Mouse (Mus musculus): ENCODE results near the gene Ltf. TPM values are rescaled to one million over a fixed set of nuclear protein-coding genes. Genes with fewer than 3 reads are reported as not detected.

Ltf gene
- polyA plus RNA-seq, 1 experiment from 2014 or later = 7.2 TPM

DNA sequence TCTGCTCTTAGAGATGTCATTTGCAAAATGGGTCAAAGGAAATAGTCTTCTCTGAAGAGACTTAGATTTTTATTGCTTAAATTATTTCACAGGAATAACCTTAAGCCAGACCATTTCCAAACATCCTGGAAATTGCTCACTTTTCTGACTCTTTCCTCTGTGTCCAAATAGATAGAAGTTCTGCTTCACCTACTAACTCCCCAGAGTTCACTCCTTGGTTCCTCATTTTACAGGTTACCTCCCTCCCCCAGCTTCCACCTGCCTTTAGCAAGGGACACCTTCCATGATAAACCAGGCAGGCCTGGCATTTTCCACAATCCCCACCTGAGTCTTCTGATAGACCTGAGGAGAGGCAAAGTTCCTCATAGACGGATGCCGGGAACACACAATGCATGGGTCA, 12.5 kb upstream of the Ltf start:
- Histone ChIP-seq H3K9ac (ENCODE audit: low read depth, low read length) (no peak overlapping the region), H3K4me1 (replicated peaks; ENCODE audit: control insufficient read depth, insufficient read depth, low read length) (no peaks in the 10 kb centered on the region), H3K4me2 (no peak overlapping the region), H3K9me3 (ENCODE audit: control insufficient read depth, low read length) (no peaks in the 10 kb centered on the region), H3K36me3 (ENCODE audit: control insufficient read depth, insufficient read depth, low read length) (no peaks in the 10 kb centered on the region), H3K27ac (ENCODE audit: low read depth, low read length) (no peak overlapping the region), H3K27me3 (replicated peaks; ENCODE audit: control insufficient read depth, insufficient read depth, low read length) (no peaks in the 10 kb centered on the region), H3K4me3 (ENCODE audit: low read depth, low read length) (no peak overlapping the region)
- ATAC-seq (replicated peaks; ENCODE audit: low FRiP score) (no peak), DNase-seq (ENCODE audit: low spot score) (no peak)
- 90% methylated on average over 2 of the region's 2 CpGs for WGBS

DNA sequence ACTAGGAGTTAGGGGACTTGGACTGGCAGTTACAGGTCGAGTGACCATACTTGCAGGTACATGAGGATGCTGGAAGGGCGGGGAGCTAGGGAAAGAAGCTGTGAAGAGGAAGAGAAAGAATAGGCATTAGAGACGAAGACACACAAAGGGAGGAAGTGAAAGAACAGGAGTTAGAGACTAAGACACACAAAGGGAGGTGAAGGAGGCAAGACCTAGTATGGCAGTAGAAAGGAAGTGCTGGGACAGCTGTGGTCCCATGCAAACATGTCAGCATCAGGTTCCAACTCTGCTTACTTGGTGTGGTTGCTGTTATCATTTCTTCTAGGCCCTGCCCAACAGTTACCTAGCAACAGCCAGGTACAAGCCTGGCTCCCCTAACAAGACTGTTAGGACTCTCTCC, 9.3 kb upstream of the Ltf start:
- Histone ChIP-seq H3K27me3 (replicated peaks; ENCODE audit: control insufficient read depth, insufficient read depth, low read length) (no peaks in the 10 kb centered on the region), H3K4me1 (replicated peaks; ENCODE audit: control insufficient read depth, insufficient read depth, low read length) (no peaks in the 10 kb centered on the region), H3K4me3 (ENCODE audit: low read depth, low read length) (no peak overlapping the region), H3K36me3 (ENCODE audit: control insufficient read depth, insufficient read depth, low read length) (no peaks in the 10 kb centered on the region), H3K4me2 (no peak overlapping the region), H3K9ac (ENCODE audit: low read depth, low read length) (no peak overlapping the region), H3K27ac (ENCODE audit: low read depth, low read length) (no peak overlapping the region), H3K9me3 (ENCODE audit: control insufficient read depth, low read length) (no peaks in the 10 kb centered on the region)
- ATAC-seq (replicated peaks; ENCODE audit: low FRiP score) (no peak), DNase-seq (ENCODE audit: low spot score) (no peak)
- 68% methylated on average over 3 of the region's 3 CpGs for WGBS

DNA sequence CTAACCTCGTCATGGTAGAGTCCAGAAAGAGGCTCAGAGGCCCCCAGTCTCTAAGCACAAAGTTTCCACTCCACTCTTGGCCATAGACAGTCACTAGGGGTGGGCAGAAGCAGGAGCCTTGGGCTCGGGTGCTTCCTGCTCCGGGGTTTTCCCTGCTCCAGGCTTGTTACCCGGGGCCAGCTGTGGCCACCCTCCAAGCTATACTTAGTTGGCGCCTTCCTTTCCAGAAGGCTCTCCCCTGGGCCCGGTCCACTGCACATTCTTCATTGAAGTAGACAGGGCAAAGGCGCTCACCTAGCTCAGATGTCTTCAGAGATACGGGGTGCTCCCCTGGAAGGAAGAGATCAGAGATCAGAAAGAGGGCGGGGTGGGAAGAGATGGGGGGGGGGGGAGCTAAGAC, 7.5 kb upstream of the Ltf start:
- H3K4me1 ChIP-seq (replicated peaks; ENCODE audit: control insufficient read depth, insufficient read depth, low read length) = no peaks in the 10 kb centered on the region
- 72% methylated on average over 9 of the region's 9 CpGs for whole genome bisulfite sequencing
- H3K9ac ChIP-seq (ENCODE audit: low read depth, low read length) = no peak overlapping the region
- no peak for ATAC-seq (replicated peaks; ENCODE audit: low FRiP score)
- H3K36me3 ChIP-seq (ENCODE audit: control insufficient read depth, insufficient read depth, low read length) = no peaks in the 10 kb centered on the region
- H3K9me3 ChIP-seq (ENCODE audit: control insufficient read depth, low read length) = no peaks in the 10 kb centered on the region
- no peak overlapping the region for H3K27ac ChIP-seq (ENCODE audit: low read depth, low read length)
- no peak overlapping the region for H3K4me2 ChIP-seq
- DNase-seq (ENCODE audit: low spot score) = no peak
- no peak overlapping the region for H3K4me3 ChIP-seq (ENCODE audit: low read depth, low read length)
- no peaks in the 10 kb centered on the region for H3K27me3 ChIP-seq (replicated peaks; ENCODE audit: control insufficient read depth, insufficient read depth, low read length)

DNA sequence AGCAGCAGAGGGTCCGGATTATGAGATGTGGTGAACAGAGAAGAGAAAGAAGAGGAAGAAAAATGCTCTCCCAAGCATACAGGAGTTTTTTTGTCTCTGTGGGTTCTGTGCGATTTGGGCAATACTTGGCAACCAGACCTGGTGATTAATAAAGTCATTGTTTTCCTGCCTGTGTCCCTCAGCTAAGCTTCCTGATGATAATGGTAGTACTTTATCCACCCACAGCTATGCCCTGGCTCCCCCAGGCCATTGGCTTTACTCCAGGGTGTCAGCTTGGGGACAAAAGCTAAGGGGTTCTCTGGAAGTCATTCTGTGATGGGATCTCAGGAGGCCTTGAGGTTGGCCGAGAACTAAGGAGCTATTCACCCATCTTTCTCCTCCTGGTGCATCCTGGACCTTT, 7.0 kb upstream of the Ltf start:
- H3K27ac ChIP-seq (ENCODE audit: low read depth, low read length) = no peak overlapping the region
- 70% methylated on average over 3 of the region's 3 CpGs for WGBS
- H3K4me1 ChIP-seq (replicated peaks; ENCODE audit: control insufficient read depth, insufficient read depth, low read length) = no peaks in the 10 kb centered on the region
- no peaks in the 10 kb centered on the region for H3K27me3 ChIP-seq (replicated peaks; ENCODE audit: control insufficient read depth, insufficient read depth, low read length)
- DNase-seq (ENCODE audit: low spot score) (no peak), ATAC-seq (replicated peaks; ENCODE audit: low FRiP score) (no peak)
- no peak overlapping the region for H3K9ac ChIP-seq (ENCODE audit: low read depth, low read length)
- no peak overlapping the region for H3K4me2 ChIP-seq
- H3K4me3 ChIP-seq (ENCODE audit: low read depth, low read length) = no peak overlapping the region
- H3K9me3 ChIP-seq (ENCODE audit: control insufficient read depth, low read length) = no peaks in the 10 kb centered on the region
- no peaks in the 10 kb centered on the region for H3K36me3 ChIP-seq (ENCODE audit: control insufficient read depth, insufficient read depth, low read length)

DNA sequence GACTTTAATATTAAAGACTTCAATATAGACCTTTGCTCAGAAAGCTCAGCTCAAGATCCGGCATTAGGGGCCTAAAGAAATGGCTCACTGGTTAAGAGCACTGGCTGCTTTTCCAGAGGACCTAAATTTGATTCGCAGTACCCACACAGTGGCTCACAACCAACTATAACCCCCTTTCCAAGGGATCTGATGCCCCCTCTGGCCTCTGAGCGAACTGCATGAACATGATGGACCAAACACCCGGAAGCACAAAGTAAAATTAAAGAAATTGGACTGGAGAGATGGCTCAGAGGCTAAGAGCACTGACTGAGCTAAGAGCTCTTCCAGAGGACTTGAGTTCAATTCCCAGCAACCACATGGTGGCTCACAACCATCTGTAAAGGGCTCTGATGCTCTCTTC, 3.4 kb upstream of the Ltf start:
- Histone ChIP-seq H3K9me3 (ENCODE audit: control insufficient read depth, low read length) (no peaks in the 10 kb centered on the region), H3K9ac (ENCODE audit: low read depth, low read length) (no peak overlapping the region), H3K36me3 (ENCODE audit: control insufficient read depth, insufficient read depth, low read length) (no peaks in the 10 kb centered on the region), H3K27me3 (replicated peaks; ENCODE audit: control insufficient read depth, insufficient read depth, low read length) (no peaks in the 10 kb centered on the region), H3K4me1 (replicated peaks; ENCODE audit: control insufficient read depth, insufficient read depth, low read length) (0 out of 2 replicates have a peak, but pooled peaks cover 3% of the 10 kb centered on the region), H3K4me3 (ENCODE audit: low read depth, low read length) (no peak overlapping the region), H3K4me2 (no peak overlapping the region), H3K27ac (ENCODE audit: low read depth, low read length) (no peak overlapping the region)
- WGBS = 77% methylated on average over 4 of the region's 4 CpGs
- ATAC-seq (replicated peaks; ENCODE audit: low FRiP score) = no peak
- DNase-seq (ENCODE audit: low spot score) = no peak

DNA sequence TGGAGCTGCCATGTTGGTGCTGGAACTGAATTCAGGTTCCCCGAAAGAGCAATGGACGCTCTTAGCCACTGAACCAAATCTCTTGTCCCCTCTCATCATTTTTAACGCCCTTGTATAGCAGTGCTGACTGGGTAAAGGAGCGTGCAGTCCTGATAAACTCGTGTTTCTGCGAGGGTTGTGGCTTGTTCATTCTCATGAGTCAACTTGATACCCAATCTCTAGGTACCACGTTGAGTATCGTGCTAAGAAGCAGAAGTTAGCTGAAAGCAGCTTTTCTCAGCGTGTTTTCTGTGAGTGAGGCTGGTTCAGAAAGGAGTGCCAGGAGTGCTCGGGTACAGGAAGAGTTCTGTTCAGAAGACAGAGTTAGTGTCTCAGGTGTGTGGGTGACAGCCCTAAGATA, 7.7 kb downstream of the Ltf start:
- no peaks in the 10 kb centered on the region; the same call in 1 of the 2 replicates for H3K4me1 ChIP-seq (replicated peaks; ENCODE audit: control insufficient read depth, insufficient read depth, low read length)
- no peak overlapping the region for H3K9ac ChIP-seq (ENCODE audit: low read depth, low read length)
- no peak overlapping the region for H3K4me2 ChIP-seq
- ATAC-seq (replicated peaks; ENCODE audit: low FRiP score) (no peak), DNase-seq (ENCODE audit: low spot score) (no peak)
- H3K27me3 ChIP-seq (replicated peaks; ENCODE audit: control insufficient read depth, insufficient read depth, low read length) = no peaks in the 10 kb centered on the region
- no peak overlapping the region for H3K27ac ChIP-seq (ENCODE audit: low read depth, low read length)
- WGBS = 67% methylated on average over 10 of the region's 10 CpGs
- H3K9me3 ChIP-seq (ENCODE audit: control insufficient read depth, low read length) = no peaks in the 10 kb centered on the region
- no peaks in the 10 kb centered on the region for H3K36me3 ChIP-seq (ENCODE audit: control insufficient read depth, insufficient read depth, low read length)
- H3K4me3 ChIP-seq (ENCODE audit: low read depth, low read length) = no peak overlapping the region

DNA sequence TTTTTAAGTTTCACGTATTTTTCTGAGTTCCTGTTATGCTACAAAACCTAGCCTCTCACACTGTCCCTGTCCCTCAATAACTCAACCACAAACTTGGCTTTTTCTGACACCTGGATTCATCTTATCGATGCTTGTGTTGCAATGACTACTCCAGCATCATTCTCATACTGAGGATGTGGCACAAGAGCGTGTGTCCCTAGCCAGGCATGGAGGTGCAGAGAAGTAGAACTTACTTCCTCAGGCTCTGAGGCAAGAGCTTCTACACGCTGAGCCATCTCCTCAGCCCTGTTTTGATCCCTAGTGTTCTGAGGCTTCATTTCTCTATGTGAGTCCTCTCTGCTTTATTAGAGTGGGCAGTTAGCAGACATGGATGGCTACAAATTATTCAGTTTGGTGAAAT, 14.6 kb downstream of the Ltf start:
- DNase-seq (ENCODE audit: low spot score) = no peak
- ATAC-seq (replicated peaks; ENCODE audit: low FRiP score) = no peak
- H3K27me3 ChIP-seq (replicated peaks; ENCODE audit: control insufficient read depth, insufficient read depth, low read length) = no peaks in the 10 kb centered on the region
- no peak overlapping the region for H3K4me2 ChIP-seq
- no peak overlapping the region for H3K27ac ChIP-seq (ENCODE audit: low read depth, low read length)
- no peak overlapping the region for H3K9ac ChIP-seq (ENCODE audit: low read depth, low read length)
- H3K9me3 ChIP-seq (ENCODE audit: control insufficient read depth, low read length) = no peaks in the 10 kb centered on the region
- no peaks in the 10 kb centered on the region for H3K4me1 ChIP-seq (replicated peaks; ENCODE audit: control insufficient read depth, insufficient read depth, low read length)
- WGBS = 79% methylated on average over 4 of the region's 4 CpGs
- H3K36me3 ChIP-seq (ENCODE audit: control insufficient read depth, insufficient read depth, low read length) = no peaks in the 10 kb centered on the region
- no peak overlapping the region for H3K4me3 ChIP-seq (ENCODE audit: low read depth, low read length)

DNA sequence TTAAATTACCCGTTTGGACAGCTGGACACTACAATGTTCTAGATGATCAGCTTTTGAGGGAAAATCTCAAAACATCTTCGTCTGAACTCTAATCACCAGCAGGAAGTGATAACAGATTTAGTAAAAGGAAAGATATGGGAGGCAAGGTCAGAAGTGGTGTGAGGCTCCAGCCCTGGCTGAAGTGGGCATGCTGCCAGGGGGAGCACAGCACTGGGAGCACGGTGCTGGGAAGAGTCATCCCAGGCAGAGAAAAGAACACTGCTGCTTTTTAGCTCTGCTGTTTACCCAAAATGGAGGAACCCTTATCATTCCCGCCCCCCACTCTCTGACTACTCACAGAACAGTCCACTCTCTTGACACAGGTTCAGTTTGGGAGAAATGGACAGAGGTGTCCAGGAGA, 20.9 kb downstream of the Ltf start:
- DNase-seq (ENCODE audit: low spot score) (no peak), ATAC-seq (replicated peaks; ENCODE audit: low FRiP score) (no peak)
- Histone ChIP-seq H3K4me1 (replicated peaks; ENCODE audit: control insufficient read depth, insufficient read depth, low read length) (no peaks in the 10 kb centered on the region), H3K9ac (ENCODE audit: low read depth, low read length) (no peak overlapping the region), H3K27me3 (replicated peaks; ENCODE audit: control insufficient read depth, insufficient read depth, low read length) (no peaks in the 10 kb centered on the region), H3K4me3 (ENCODE audit: low read depth, low read length) (no peak overlapping the region), H3K4me2 (no peak overlapping the region), H3K27ac (ENCODE audit: low read depth, low read length) (no peak overlapping the region), H3K36me3 (ENCODE audit: control insufficient read depth, insufficient read depth, low read length) (no peaks in the 10 kb centered on the region), H3K9me3 (ENCODE audit: control insufficient read depth, low read length) (no peaks in the 10 kb centered on the region)
- WGBS = 69% methylated on average over 4 of the region's 4 CpGs

DNA sequence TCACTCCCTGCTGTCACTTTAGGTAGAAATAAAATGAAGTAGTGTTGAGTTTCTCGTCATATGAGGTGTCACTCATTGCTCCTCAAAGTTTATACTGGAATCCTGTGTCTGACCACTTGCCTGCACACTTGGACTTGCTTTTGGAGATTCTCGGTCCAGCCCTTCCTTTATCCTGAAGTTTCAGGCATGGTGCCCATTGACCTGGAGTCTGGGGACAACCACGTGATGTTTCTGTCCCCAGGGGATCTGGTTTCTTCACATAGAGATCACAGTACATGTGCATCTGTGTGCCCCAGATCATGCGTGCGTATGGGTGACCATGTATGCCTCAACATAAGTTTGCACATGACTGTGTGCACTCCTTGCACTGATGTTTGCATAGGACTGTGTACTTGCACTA, 23.2 kb downstream of the Ltf start:
- 80% methylated on average over 5 of the region's 5 CpGs for WGBS
- Histone ChIP-seq H3K36me3 (ENCODE audit: control insufficient read depth, insufficient read depth, low read length) (no peaks in the 10 kb centered on the region), H3K27ac (ENCODE audit: low read depth, low read length) (no peak overlapping the region), H3K4me3 (ENCODE audit: low read depth, low read length) (no peak overlapping the region), H3K9me3 (ENCODE audit: control insufficient read depth, low read length) (no peaks in the 10 kb centered on the region), H3K9ac (ENCODE audit: low read depth, low read length) (no peak overlapping the region), H3K4me1 (replicated peaks; ENCODE audit: control insufficient read depth, insufficient read depth, low read length) (no peaks in the 10 kb centered on the region), H3K4me2 (no peak overlapping the region), H3K27me3 (replicated peaks; ENCODE audit: control insufficient read depth, insufficient read depth, low read length) (no peaks in the 10 kb centered on the region)
- ATAC-seq (replicated peaks; ENCODE audit: low FRiP score) (no peak), DNase-seq (ENCODE audit: low spot score) (no peak)

All from liver, embryonic 11.5 days (tissue).